Mouse (Mus musculus) lung, embryonic 16.5 days (tissue): ENCODE results near the gene Slc44a5. TPM values are rescaled to one million over a fixed set of nuclear protein-coding genes. Genes with fewer than 3 reads are reported as not detected.

Source experiments
- ATAC-seq: fragments of 200-750 bp; cut with Nextera tagmentation; 2 replicates; pipeline ENCODE4 v1.8.0; 2017; ENCODE audit warnings: low read depth, mild to moderate bottlenecking, moderate library complexity
- H3K27ac ChIP-seq: fragments of 300-500 bp; sonication (generic); 2 replicates; pipeline ENCODE4 v1.5.1; 2014; ENCODE audit warnings: mild to moderate bottlenecking, control low read depth, low read length
- H3K27me3 ChIP-seq: fragments of 300-500 bp; sonication (generic); 2 replicates; pipeline ENCODE4 v1.6.1; 2014; ENCODE audit warnings: low read depth, low read length, mixed read lengths; ENCODE audit not compliant: control insufficient read depth, insufficient read depth
- H3K36me3 ChIP-seq: fragments of 300-500 bp; sonication (generic); 2 replicates; pipeline ENCODE4 v1.6.1; 2014; ENCODE audit warnings: low read length; ENCODE audit not compliant: control insufficient read depth, insufficient read depth
- H3K4me1 ChIP-seq: fragments of 300-500 bp; sonication (generic); replicated peaks from 2 replicates; pipeline ENCODE4 v1.6.1; 2014; ENCODE audit warnings: low read length, mixed read lengths; ENCODE audit not compliant: control insufficient read depth, insufficient read depth
- H3K4me2 ChIP-seq: fragments of 300-500 bp; sonication (generic); 2 replicates; pipeline ENCODE4 v1.6.1; 2014; ENCODE audit warnings: low read depth, low read length, control low read depth
- H3K4me3 ChIP-seq: fragments of 300-500 bp; sonication (generic); 2 replicates; pipeline ENCODE4 v1.5.1; 2014; ENCODE audit warnings: mild to moderate bottlenecking, low read length, control low read depth
- H3K9ac ChIP-seq: fragments of 300-500 bp; sonication (generic); 2 replicates; pipeline ENCODE4 v1.6.1; 2014; ENCODE audit warnings: low read length, control low read depth
- H3K9me3 ChIP-seq: fragments of 300-500 bp; sonication (generic); 2 replicates; pipeline ENCODE4 v1.6.1; 2016; ENCODE audit warnings: low read length; ENCODE audit not compliant: control insufficient read depth
- WGBS: fragments of 180-500 bp; shearing (Covaris S2); extraction: QIAGEN DNeasy Blood & Tissue Kit; methylation state at CpG from one replicate; pipeline ENCODE4 v1.1.7; 2014; 5-methylcytosine and 5-hydroxymethylcytosine counted together
- polyA plus RNA-seq: library from polyadenylated mRNA; unstranded; fragments of >200 nt; fragmentation: Nextera tagmentation; extraction: Ambion mirVana; gene quantifications from 2 replicates; pipeline ENCODE4 v1.2.1, GENCODE M21; 2015

The Slc44a5 gene
- polyA plus RNA-seq, 1 experiment from 2014 or later = 0.39 TPM

GRCm38 (mm10) chr3:154165882-154166281, 192.6 kb downstream of the Slc44a5 start:
- no peak overlapping the region for H3K4me3 ChIP-seq
- H3K9ac ChIP-seq = no peak overlapping the region
- ATAC-seq = no peak
- 84% methylated on average over 4 of the region's 4 CpGs for WGBS
- no peak overlapping the region for H3K4me2 ChIP-seq
- H3K27ac ChIP-seq = no peak overlapping the region
- H3K27me3 ChIP-seq = no peaks in the 10 kb centered on the region
- H3K4me1 ChIP-seq = no peaks in the 10 kb centered on the region
- H3K36me3 ChIP-seq = no peaks in the 10 kb centered on the region
- H3K9me3 ChIP-seq = no peaks in the 10 kb centered on the region

- Histone ChIP-seq H3K27me3 (no peaks in the 10 kb centered on the region), H3K9ac (no peak overlapping the region), H3K4me2 (no peak overlapping the region), H3K36me3 (no peaks in the 10 kb centered on the region), H3K4me1 (no peaks in the 10 kb centered on the region), H3K4me3 (no peak overlapping the region), H3K27ac (no peak overlapping the region), H3K9me3 (no peaks in the 10 kb centered on the region)
- ATAC-seq = no peak
- WGBS = 52% methylated on average over 10 of the region's 10 CpGs
Observed at GRCm38 (mm10) chr3:154171881-154172592, 198.8 kb downstream of the Slc44a5 start.

GRCm38 (mm10) chr3:154172593-154172965, 199.3 kb downstream of the Slc44a5 start:
- H3K4me3 ChIP-seq = no peak overlapping the region
- no peak for ATAC-seq
- no peaks in the 10 kb centered on the region for H3K9me3 ChIP-seq
- no peak overlapping the region for H3K4me2 ChIP-seq
- WGBS = 85% methylated on average over 5 of the region's 5 CpGs
- H3K27ac ChIP-seq = no peak overlapping the region
- no peaks in the 10 kb centered on the region for H3K4me1 ChIP-seq
- no peak overlapping the region for H3K9ac ChIP-seq
- no peaks in the 10 kb centered on the region for H3K36me3 ChIP-seq
- H3K27me3 ChIP-seq = no peaks in the 10 kb centered on the region

GRCm38 (mm10) chr3:154173556-154173955, 200.3 kb downstream of the Slc44a5 start:
- no peaks in the 10 kb centered on the region for H3K27me3 ChIP-seq
- no peak overlapping the region for H3K4me3 ChIP-seq
- no peaks in the 10 kb centered on the region for H3K36me3 ChIP-seq
- no peak overlapping the region for H3K4me2 ChIP-seq
- no peak overlapping the region for H3K27ac ChIP-seq
- H3K9me3 ChIP-seq = no peaks in the 10 kb centered on the region
- H3K4me1 ChIP-seq = no peaks in the 10 kb centered on the region
- H3K9ac ChIP-seq = no peak overlapping the region
- WGBS = 74% methylated on average over 1 of the region's 1 CpGs
- no peak for ATAC-seq

- Histone ChIP-seq H3K27ac (no peak overlapping the region), H3K9me3 (no peaks in the 10 kb centered on the region), H3K4me2 (no peak overlapping the region), H3K36me3 (no peaks in the 10 kb centered on the region), H3K27me3 (no peaks in the 10 kb centered on the region), H3K9ac (no peak overlapping the region), H3K4me1 (no peaks in the 10 kb centered on the region), H3K4me3 (no peak overlapping the region)
- 59% methylated on average over 9 of the region's 9 CpGs for WGBS
- ATAC-seq = no peak
Observed at GRCm38 (mm10) chr3:154174031-154174430, 200.8 kb downstream of the Slc44a5 start.

- Histone ChIP-seq H3K27me3 (no peaks in the 10 kb centered on the region), H3K9me3 (no peaks in the 10 kb centered on the region), H3K4me1 (no peaks in the 10 kb centered on the region), H3K9ac (no peak overlapping the region), H3K4me2 (no peak overlapping the region), H3K27ac (no peak overlapping the region), H3K4me3 (no peak overlapping the region), H3K36me3 (no peaks in the 10 kb centered on the region)
- no peak for ATAC-seq
- WGBS = 85% methylated on average over 7 of the region's 7 CpGs
Observed at GRCm38 (mm10) chr3:154174766-154175165, 201.5 kb downstream of the Slc44a5 start.

DNA sequence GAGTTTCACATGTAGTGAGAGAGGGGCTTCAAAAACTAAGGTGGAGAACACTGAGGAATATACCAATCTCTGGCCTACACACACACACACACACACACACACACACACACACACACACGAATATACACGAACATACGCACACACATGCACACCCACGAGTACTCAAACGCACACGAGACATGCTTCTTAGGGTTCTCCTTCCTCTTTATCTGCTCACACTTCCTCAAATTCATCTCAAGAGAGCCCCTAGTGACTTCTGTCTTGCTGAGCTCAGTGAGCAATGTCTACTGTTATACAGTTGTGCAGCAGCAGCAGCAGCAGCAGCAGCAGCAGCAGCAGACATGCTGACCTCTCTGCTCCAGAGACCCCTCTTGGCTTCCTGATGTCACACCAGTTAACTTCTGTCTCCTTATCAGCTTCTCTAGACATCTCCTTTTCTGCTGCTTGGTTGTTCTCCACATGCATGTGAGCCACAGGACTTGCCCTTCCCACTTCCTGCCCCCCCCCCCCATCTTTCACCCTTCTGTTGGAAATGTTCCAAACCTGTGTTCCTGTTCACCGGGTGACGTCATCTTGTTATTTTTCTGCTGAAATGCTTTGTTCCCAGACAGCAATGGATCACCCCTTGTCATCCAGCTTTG, 204.5 kb downstream of the Slc44a5 start:
- H3K27ac ChIP-seq = no peak overlapping the region
- no peaks in the 10 kb centered on the region for H3K4me1 ChIP-seq
- H3K27me3 ChIP-seq = no peaks in the 10 kb centered on the region
- H3K4me3 ChIP-seq = no peak overlapping the region
- ATAC-seq = no peak
- 54% methylated on average over 8 of the region's 8 CpGs for WGBS
- no peak overlapping the region for H3K4me2 ChIP-seq
- H3K36me3 ChIP-seq = no peaks in the 10 kb centered on the region
- H3K9me3 ChIP-seq = no peaks in the 10 kb centered on the region
- no peak overlapping the region for H3K9ac ChIP-seq

- H3K9ac ChIP-seq = no peak overlapping the region
- H3K4me1 ChIP-seq = no peaks in the 10 kb centered on the region
- ATAC-seq = no peak
- H3K27me3 ChIP-seq = no peaks in the 10 kb centered on the region
- H3K9me3 ChIP-seq = no peaks in the 10 kb centered on the region
- no peak overlapping the region for H3K27ac ChIP-seq
- no peaks in the 10 kb centered on the region for H3K36me3 ChIP-seq
- no peak overlapping the region for H3K4me3 ChIP-seq
- H3K4me2 ChIP-seq = no peak overlapping the region
- 79% methylated on average over 2 of the region's 3 CpGs for WGBS
Observed at GRCm38 (mm10) chr3:154179423-154179920, 206.2 kb downstream of the Slc44a5 start.

GRCm38 (mm10) chr3:154182987-154183386, 209.8 kb downstream of the Slc44a5 start:
- no peak overlapping the region for H3K27ac ChIP-seq
- ATAC-seq = no peak
- H3K27me3 ChIP-seq = no peaks in the 10 kb centered on the region
- H3K9me3 ChIP-seq = no peaks in the 10 kb centered on the region
- no peak overlapping the region for H3K4me3 ChIP-seq
- H3K4me2 ChIP-seq = no peak overlapping the region
- H3K9ac ChIP-seq = no peak overlapping the region
- H3K4me1 ChIP-seq = no peaks in the 10 kb centered on the region
- no peaks in the 10 kb centered on the region for H3K36me3 ChIP-seq
- WGBS = 86% methylated on average over 7 of the region's 7 CpGs
